Mouse (Mus musculus) adrenal gland, postnatal 0 days (tissue): Measurements from ENCODE around the gene Olfr272. TPM values are rescaled to one million over a fixed set of nuclear protein-coding genes. Genes with fewer than 3 reads are reported as not detected.

ENCODE experiments used
- polyA plus RNA-seq: library from polyadenylated mRNA; unstranded; fragments of >200 nt; fragmentation: Nextera tagmentation; extraction: Ambion mirVana; gene quantifications from 2 replicates; pipeline ENCODE4 v1.2.1, GENCODE M21; 2015

Olfr272 gene
- not detected in 2 replicates for polyA plus RNA-seq

DNA sequence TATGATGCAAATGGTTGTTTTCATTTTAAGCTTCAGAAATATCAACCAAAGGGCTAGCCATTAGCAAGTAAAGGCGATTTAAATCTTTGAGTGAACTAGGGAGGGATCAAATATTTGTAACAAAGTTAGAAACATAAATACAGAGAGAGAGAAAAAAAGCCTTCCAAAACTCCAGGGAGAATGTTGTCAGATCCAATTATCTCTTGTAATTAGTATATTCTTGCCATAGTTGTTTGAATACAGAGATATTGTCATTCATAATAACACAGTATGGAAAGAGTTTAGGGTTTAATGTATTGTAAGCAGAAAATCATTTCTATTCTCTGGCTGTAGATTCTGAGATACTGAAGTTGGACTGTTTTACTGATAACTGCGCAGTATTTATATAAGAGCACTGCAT, at the start of gene Olfr272:
Gene Olfr272, minus strand, starts transcription at position 101 of the 400 bp plus-strand sequence.

DNA sequence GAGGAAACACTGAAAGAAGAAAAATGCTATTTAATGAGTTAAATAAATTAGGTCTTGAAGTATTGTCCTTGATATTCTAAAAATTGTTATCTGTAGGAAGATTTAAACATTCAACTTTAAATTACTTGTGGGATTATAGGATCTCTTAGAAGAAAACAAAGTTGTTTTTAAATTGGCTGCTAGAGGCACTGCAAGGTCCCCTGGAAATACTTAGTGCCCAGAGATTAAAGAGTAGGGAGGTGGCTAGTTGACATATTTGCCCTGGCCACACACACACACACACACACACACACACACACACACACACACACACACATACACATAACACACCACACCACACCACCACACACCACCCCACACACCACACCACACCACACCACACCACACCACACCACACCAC, 45.3 kb upstream of the Olfr272 start, which contains the start of gene Olfr270:
Gene Olfr270, plus strand, starts transcription at position 301 of the 400 bp plus-strand sequence.

Other genes with a start within 250 kb of the Olfr272 start
- gene Olfr275, start 104.6 kb downstream of the Olfr272 start, polyA plus RNA-seq = not detected in 2 replicates
- gene Olfr273, start 59.9 kb downstream of the Olfr272 start, polyA plus RNA-seq = not detected in 2 replicates
- not detected in 2 replicates for gene Olfr270, start 45.4 kb upstream of the Olfr272 start, polyA plus RNA-seq
- not detected in 2 replicates for gene Nipsnap3a, start 70.1 kb upstream of the Olfr272 start, polyA plus RNA-seq
- 102 and 145 TPM in 2 replicates for gene Nipsnap3b, start 92.7 kb upstream of the Olfr272 start, polyA plus RNA-seq
- 8.8 and 14.2 TPM in 2 replicates for gene Abca1, start 240.7 kb upstream of the Olfr272 start, polyA plus RNA-seq